Mouse (Mus musculus) ES-Bruce4 (cell line): ENCODE results near the gene Zc3h4. TPM values are rescaled to one million over a fixed set of nuclear protein-coding genes. Genes with fewer than 3 reads are reported as not detected.

Experiments used
- H3K27ac ChIP-seq: 2 replicates; pipeline ENCODE4 v1.5.1; 2012; ENCODE audit warnings: low read length, inconsistent platforms; ENCODE audit not compliant: insufficient read depth
- H3K27me3 ChIP-seq: 2 replicates; pipeline ENCODE4 v1.6.1; 2012; ENCODE audit warnings: mild to moderate bottlenecking, low read length, inconsistent platforms; ENCODE audit not compliant: control insufficient read depth, poor library complexity, insufficient read depth, severe bottlenecking
- H3K36me3 ChIP-seq: 2 replicates; pipeline ENCODE4 v1.6.1; 2012; ENCODE audit warnings: inconsistent platforms, mild to moderate bottlenecking, low read length, moderate library complexity; ENCODE audit not compliant: control insufficient read depth, poor library complexity, insufficient read depth, severe bottlenecking
- H3K4me1 ChIP-seq: one replicate; pipeline ENCODE4 v1.8.1; 2011; ENCODE audit warnings: low read length; ENCODE audit not compliant: control insufficient read depth, insufficient read depth
- H3K4me3 ChIP-seq: 2 replicates; pipeline ENCODE4 v1.5.1; 2011; ENCODE audit warnings: low read depth, mild to moderate bottlenecking, low read length
- H3K9ac ChIP-seq: 2 replicates; pipeline ENCODE4 v1.6.1; 2012; ENCODE audit warnings: low read depth, mild to moderate bottlenecking, inconsistent platforms; ENCODE audit not compliant: poor library complexity, severe bottlenecking
- H3K9me3 ChIP-seq: replicated peaks from 2 replicates; pipeline ENCODE4 v1.6.1; 2012; ENCODE audit warnings: mild to moderate bottlenecking, low read length, inconsistent platforms; ENCODE audit not compliant: control insufficient read depth, poor library complexity, insufficient read depth, severe bottlenecking
- CTCF ChIP-seq: IDR thresholded peaks from one replicate; pipeline ENCODE4 v1.8.1; 2011; ENCODE audit warnings: low read depth, low read length
- EP300 ChIP-seq: IDR thresholded peaks from 2 replicates; pipeline ENCODE4 v1.6.1; 2011; ENCODE audit warnings: low read depth, low read length; ENCODE audit not compliant: insufficient read depth
- POLR2A ChIP-seq: IDR thresholded peaks from one replicate; pipeline ENCODE4 v1.8.1; 2011; ENCODE audit warnings: low read length; ENCODE audit not compliant: insufficient read depth
- polyA plus RNA-seq: library from polyadenylated mRNA; stranded (reverse); fragments of >200 nt; gene quantifications from 2 replicates; pipeline ENCODE4 v1.2.4, GENCODE M21; 2011; ENCODE audit warnings: low read depth; ENCODE audit not compliant: missing spikeins, insufficient read depth, insufficient read length

Zc3h4 gene
- polyA plus RNA-seq, result 48.3 and 51.2 TPM in 2 replicates

DNA sequence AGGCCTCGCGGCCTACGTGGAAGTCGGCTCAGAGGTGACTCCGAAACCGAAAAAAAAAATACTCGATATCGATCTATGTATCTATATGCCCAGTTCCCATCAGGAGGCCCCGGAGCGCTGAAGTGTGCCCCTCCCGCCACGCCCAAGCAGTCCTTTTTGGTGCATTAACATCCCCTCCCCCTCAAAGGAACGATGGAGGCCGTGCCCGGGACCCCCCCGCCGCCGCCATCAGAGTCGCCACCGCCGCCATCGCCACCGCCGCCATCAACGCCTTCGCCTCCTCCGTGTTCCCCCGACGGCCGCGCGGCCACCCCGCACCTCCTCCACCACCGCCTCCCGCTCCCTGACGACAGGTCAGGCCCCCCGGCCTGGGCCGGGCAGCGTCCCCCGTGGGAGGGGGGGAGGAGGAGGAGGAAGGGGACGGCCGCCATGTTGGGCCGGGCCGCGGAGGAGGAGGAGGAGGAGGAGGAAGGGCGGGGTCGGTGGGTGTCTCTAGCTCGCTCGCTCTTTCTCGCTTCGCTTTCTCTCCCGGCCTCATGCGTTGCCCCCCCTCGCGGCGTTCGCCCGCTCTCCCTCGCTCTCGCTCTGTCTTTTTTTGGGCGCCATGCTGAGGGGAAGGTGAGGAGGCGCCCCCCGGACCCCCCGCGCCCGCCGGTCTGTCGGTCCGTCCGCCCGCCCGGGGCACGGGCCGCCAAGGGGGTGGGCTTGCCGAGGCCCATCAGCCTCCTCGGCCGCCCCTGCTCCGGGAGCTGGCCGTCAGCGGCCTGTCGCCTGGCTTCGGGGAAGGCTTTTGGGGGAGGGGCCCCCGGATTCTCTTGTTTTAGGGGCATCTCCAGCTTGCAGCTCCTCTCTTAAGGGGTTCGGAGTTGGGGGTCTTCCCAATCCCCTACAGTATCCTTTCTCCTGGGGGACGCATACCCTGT is at the start of gene Zc3h4:
Gene Zc3h4, plus strand, starts transcription at position 222 of the 923 bp plus-strand sequence.
- H3K36me3 ChIP-seq, result peaks cover 4% of the 10 kb centered on the region; the same call in 1 of the 2 replicates
- no peaks in the 10 kb centered on the region for H3K9me3 ChIP-seq
- H3K4me1 ChIP-seq, result peaks cover 1% of the 10 kb centered on the region
- H3K9ac ChIP-seq, result peak within 1 kb of the TSS; percentile 97
- no peaks in the 10 kb centered on the region for H3K27me3 ChIP-seq
- H3K4me3 ChIP-seq, result peak within 1 kb of the TSS; percentile 89
- TF ChIP-seq CTCF (no peak), POLR2A (peak; percentile 7)
- H3K27ac ChIP-seq, result peak within 1 kb of the TSS; percentile 99

DNA sequence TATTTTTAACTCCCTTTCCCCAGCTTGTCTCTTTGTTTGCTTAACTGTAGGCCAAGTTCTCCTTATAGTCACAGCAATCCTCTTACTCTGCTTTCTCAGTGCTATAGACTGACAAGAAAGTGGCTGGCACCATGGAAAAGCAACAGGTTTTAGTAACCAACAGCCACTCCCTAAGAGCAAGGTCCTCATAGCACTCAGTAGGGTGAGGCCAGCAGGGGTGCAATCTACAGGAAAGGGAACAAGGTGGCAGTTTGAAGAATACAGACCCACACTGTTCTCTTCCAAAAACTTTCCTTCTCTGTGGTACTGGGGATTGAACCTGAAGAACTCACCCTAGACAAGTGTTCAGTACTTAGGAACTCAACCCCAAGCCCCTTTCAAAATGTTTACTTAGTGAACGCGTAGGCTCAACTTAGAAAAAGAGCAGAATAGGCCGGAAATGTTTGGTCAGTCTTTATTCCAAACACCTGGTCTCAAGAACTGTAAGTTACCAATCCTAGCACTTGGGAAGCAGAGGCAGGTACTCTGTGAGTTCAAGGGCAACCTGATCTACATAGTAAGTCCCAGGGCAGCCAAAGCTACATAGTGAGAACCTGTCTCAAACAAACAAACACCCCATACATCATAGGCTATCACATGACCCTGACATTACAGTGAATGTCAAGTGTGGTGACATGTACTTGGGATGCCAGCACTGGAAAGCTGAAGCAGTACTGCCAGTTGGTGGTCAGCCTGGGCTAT is 44.7 kb upstream of the Zc3h4 start:
- no peaks in the 10 kb centered on the region for H3K27me3 ChIP-seq
- no peak overlapping the region for H3K9ac ChIP-seq
- no peak overlapping the region for H3K27ac ChIP-seq
- H3K4me1 ChIP-seq, result no peaks in the 10 kb centered on the region
- TF ChIP-seq CTCF, result no peak
- no peak for TF ChIP-seq EP300
- no peak for TF ChIP-seq POLR2A
- peaks cover 53% of the 10 kb centered on the region for H3K36me3 ChIP-seq
- H3K9me3 ChIP-seq, result no peaks in the 10 kb centered on the region
- H3K4me3 ChIP-seq, result no peak overlapping the region

- H3K9me3 ChIP-seq, result no peaks in the 10 kb centered on the region
- H3K27ac ChIP-seq, result no peak overlapping the region
- H3K36me3 ChIP-seq, result peaks cover 53% of the 10 kb centered on the region
- no peaks in the 10 kb centered on the region for H3K27me3 ChIP-seq
- TF ChIP-seq EP300 (no peak), POLR2A (no peak), CTCF (no peak)
- H3K9ac ChIP-seq, result no peak overlapping the region
- no peak overlapping the region for H3K4me3 ChIP-seq
- no peaks in the 10 kb centered on the region for H3K4me1 ChIP-seq
Observed at GRCm38 (mm10) chr7:16357602-16358001, 43.1 kb upstream of the Zc3h4 start.

GRCm38 (mm10) chr7:16364319-16364718 is 36.4 kb upstream of the Zc3h4 start:
- H3K4me3 ChIP-seq, result no peak overlapping the region
- peaks cover 2% of the 10 kb centered on the region for H3K4me1 ChIP-seq
- no peaks in the 10 kb centered on the region for H3K27me3 ChIP-seq
- H3K9me3 ChIP-seq, result no peaks in the 10 kb centered on the region
- H3K36me3 ChIP-seq, result peaks cover 73% of the 10 kb centered on the region
- TF ChIP-seq CTCF (no peak), EP300 (no peak), POLR2A (no peak)
- H3K9ac ChIP-seq, result no peak overlapping the region
- peak overlapping the region; percentile 52 for H3K27ac ChIP-seq

- Histone ChIP-seq H3K27me3 (no peaks in the 10 kb centered on the region), H3K27ac (peak overlapping the region; percentile 66; the same call in 1 of the 2 replicates), H3K9ac (no peak overlapping the region), H3K36me3 (peaks cover 79% of the 10 kb centered on the region), H3K4me3 (no peak overlapping the region), H3K4me1 (peaks cover 2% of the 10 kb centered on the region), H3K9me3 (no peaks in the 10 kb centered on the region)
- TF ChIP-seq POLR2A (no peak), CTCF (peak; percentile 7), EP300 (peak; percentile 94)
Observed at GRCm38 (mm10) chr7:16364901-16365500, 35.7 kb upstream of the Zc3h4 start.
